Mouse (Mus musculus): Measurements from ENCODE around the gene Tmc6.

- no peak for TF ChIP-seq POLR2A (IDR thresholded peaks at IDR 0.05; ENCODE audit: insufficient read depth, low read depth, low read length)
- TF ChIP-seq EP300 (IDR thresholded peaks at IDR 0.05; ENCODE audit: insufficient read depth, low read depth, low read length), result no peak
- TF ChIP-seq CTCF (IDR thresholded peaks at IDR 0.05), result no peak
Observed at GRCm38 (mm10) chr11:117822728-117823241, 40.8 kb upstream of the Tmc6 start.
